Mouse (Mus musculus): ENCODE measurements around the gene Arhgap32.
"Not testable (repeated sequence)": the region's sequence is repeated elsewhere in the genome, so short reads cannot be mapped to it uniquely, and the experiment has no call there.

The Arhgap32 gene

DNA sequence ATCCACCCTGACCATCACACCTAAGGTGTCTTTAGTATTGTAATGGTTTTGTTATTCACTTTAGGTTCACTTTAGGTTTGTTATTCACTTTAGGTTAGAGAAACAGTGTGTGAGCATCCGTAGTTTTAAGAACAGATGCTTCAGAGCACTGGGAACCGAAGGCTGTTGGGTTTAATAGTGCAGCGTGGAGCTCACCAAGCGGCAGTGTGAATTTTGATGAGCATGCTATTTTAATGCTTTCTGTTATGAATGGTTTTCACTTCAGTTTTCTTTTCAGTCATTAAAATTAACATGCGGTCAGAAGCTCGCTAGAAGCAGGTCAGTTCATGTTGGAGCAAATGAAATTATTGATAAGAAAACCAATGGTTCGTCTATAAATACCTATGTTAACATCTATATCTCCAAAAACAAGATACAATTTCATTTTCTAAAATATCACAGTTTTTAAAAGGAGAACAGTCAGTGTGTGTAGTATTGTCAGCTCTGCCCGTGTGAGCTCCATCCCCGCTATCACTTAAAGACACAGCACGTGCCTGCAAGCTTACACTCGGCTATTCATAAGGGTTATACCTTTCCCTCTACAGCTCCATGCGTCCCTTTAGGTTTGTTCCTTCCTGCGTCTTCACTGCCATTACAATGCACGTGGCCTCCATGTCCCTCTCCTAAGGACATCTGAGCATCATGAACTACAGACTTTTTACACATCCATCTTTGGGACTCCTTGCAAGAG, 21.9 kb downstream of the Arhgap32 start:
- DNase-seq (ENCODE audit: low read depth, low spot score): no peak

DNA sequence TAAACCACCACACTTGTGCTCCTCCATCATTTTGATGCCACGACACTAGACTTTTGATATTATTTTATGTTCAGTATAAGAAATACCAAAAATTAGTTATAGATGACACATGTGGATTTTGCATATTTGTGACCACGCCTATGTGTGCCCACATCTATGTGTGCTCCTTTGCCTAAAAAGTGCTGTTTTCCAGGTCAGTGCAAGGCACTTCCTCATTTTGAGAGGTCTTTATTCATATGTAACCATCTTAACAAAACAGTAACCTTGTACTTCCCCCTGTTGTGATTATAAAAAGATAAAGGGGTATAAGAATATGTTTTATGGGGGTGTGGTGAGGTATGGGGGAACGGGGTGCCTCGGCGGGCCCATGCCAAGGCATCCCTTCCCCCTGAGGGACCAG, 22.7 kb downstream of the Arhgap32 start:
- DNase-seq (ENCODE audit: low read depth, low spot score): no peak

GRCm38 (mm10) chr9:32139641-32140040, 23.7 kb downstream of the Arhgap32 start:
- DNase-seq (ENCODE audit: low read depth, low spot score): no peak

- no peak for DNase-seq (ENCODE audit: low read depth, low spot score)
Observed at GRCm38 (mm10) chr9:32142834-32143233, 26.9 kb downstream of the Arhgap32 start.

DNA sequence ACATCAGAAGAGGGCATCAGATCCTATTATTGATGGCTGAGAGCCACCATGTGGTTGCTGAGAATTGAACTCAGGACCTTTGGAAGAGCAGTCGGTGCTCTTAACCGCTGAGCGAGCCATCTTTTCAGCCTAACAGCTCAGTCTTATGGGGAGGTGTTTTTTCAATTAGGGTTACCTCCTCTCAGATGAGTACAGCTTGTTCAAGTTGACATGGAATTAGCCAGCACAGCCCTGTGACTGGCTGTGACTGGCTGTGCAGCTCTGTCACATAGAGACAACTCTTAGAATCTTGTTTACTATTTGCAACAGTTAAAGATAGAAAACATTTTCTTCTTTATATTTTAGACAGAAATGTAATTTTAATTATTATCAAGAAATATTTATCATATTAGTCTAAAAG, 27.5 kb downstream of the Arhgap32 start:
- DNase-seq (ENCODE audit: low read depth, low spot score): no peak

DNA sequence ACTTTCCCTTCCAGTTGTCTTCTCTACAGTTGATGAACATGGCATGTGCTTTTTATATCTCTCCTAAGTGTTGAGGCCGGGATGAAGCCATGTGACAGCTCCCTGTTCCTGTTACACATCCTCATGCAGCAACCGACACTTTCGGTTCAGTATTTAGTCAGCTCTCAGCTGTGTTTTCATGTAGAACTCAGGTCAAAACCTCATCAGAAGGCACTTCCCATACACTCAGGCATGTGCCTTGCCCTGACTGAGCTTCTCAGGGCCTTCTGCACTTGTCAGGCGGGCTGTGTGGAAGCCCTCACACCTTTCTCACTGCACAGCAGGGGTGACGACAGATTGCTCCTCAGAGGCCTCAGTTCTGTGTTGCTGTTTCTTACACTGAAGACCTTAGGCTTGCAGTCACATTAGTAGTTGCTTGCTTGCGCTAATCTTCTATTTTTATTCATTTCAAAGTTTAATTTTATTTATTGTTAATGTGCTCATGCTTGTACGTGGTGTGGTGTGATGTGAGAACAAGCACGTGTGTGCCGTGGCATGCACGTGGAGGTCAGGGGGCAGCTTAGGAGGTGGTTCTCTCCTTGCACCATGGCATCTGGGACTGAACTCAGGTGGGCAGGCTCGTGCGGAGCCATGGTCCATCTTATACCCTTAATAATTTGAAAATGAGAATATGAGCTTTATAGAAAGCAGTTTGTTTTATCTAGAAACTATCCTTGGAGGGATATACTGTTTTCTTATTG, 30.5 kb downstream of the Arhgap32 start:
- DNase-seq (ENCODE audit: low read depth, low spot score): no peak

- DNase-seq (ENCODE audit: low read depth, low spot score): no peak
Observed at GRCm38 (mm10) chr9:32149241-32149640, 33.3 kb downstream of the Arhgap32 start.

DNA sequence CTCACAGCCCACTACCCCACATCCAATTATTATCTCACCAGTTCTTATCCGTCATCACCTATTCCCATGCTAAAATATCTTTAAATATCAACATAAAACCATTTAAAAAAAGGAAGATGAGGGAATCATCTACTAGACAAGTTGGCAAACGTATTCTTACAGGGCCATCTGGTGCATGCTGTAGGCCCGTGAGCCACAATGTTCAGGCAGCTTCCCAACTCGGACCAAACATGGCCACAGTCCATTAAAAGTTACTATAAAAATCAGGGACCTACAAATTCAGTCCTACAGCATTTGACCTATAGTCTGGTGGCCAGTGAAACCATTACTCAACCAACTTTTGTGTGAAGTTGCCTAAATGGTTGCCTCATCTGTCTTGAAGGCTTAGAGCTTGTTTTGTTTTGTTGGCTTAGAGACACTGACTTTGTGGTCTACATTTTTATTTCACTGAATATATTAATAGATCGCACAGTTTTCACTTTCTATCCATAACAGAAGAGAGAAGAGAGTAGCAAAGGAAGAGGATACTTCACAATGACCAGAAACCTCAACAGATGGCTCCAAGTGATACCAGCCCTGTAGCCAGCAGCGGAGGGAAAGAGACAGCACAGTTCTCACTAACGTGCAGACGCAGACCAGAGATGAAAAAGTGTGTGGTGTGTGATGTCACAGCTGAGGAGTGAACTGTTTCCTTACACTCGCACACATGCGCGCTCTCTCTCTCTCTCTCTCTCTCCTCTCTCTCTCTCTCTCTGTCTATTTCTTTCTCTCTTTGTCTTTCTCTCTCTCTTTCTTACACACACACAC, 34.1 kb downstream of the Arhgap32 start:
- no peak for DNase-seq (ENCODE audit: low read depth, low spot score)

DNA sequence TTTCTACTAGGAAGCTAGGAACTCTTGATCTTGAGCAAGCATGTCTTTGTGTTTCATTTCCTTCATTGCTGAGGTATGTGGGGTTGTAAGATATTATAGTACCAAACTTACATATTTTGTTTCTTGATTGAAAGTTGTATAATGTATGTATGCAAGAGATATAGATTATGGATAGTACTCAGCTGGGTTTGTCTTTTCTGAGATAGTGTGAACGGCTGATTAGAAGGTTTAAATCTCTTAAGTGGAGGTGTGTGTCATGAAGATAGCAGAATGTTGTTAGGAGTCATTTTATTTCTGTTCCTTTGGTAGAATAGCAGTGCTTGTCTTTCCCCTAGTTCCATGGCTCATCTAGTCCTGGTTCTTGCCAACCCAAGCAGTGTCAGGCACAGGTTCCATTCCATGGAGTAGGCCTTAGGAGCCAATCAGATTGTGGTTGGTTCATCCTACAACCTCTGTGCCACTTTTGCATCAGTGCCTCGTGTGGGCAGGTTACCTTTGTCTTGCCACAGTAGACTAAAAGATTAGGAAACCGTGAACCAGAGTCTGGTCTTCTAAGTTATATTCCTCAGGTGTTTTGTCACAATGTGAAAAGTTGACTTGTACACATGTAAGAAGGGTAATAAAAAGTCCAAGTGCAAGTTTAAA, 38.9 kb downstream of the Arhgap32 start:
- DNase-seq (ENCODE audit: low read depth, low spot score): no peak

GRCm38 (mm10) chr9:32156706-32157105, 40.8 kb downstream of the Arhgap32 start:
- no peak for DNase-seq (ENCODE audit: low read depth, low spot score)

- DNase-seq (ENCODE audit: low read depth, low spot score): no peak
Observed at GRCm38 (mm10) chr9:32157201-32157600, 41.3 kb downstream of the Arhgap32 start.

- peak; percentile 38 for DNase-seq (ENCODE audit: low read depth, low spot score)
Observed at GRCm38 (mm10) chr9:32158837-32159543, 43.1 kb downstream of the Arhgap32 start.

DNA sequence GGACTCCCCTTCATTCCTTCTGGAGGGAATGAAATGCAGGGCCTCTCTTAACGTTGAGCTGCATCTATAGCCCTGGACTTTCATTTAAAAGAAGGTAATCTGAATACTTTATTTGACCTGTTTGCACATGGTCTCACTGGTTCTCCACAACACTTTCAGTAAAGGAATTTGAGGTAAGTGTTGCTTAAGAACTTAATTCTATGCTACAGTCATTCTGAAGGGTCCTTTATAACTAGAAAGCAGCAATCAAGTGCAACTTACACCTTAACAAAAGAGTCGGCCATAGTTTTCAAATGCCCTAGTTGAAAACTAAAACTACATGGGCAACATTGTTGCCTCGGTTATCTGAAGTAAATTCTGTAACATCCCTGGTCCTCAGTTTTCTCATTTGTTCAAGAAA, 43.8 kb downstream of the Arhgap32 start:
- DNase-seq (ENCODE audit: low read depth, low spot score): no peak

DNA sequence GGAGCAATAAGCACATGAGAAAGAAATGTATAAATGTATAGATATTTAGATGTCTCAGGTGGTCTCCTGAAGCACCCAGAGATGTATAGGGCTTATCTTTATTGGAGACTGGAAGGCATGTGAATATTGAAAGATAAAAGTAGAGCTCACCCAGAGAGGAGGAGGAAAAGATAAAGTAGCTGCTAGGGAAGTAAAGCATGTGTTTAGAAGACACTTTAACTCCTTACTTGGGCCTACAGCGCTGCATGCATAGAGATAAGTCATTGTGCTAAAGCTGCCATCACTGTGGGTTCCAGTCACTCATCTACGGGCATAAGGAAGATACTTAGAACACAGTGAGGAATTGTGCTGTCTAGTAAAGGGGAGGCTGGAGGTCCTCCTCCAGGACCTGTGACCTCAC, 46.9 kb downstream of the Arhgap32 start:
- no peak for DNase-seq (ENCODE audit: low read depth, low spot score)

DNA sequence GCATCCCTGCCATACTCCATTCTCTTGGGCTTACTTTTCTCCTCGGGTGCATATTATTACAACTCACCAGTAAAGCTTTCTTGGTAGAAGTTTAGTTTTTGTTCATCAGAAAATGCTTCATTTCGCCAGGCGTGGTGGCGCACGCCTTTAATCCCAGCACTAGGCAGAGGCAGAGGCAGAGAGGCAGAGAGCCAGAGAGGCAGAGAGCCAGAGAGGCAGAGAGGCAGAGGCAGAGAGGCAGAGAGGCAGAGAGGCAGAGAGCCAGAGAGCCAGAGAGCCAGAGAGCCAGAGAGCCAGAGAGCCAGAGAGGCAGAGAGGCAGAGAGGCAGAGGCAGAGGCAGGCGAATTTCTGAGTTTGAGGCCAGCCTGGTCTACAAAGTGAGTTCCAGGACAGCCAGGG, 47.9 kb downstream of the Arhgap32 start:
- not testable (repeated sequence) for DNase-seq (ENCODE audit: low read depth, low spot score)

DNA sequence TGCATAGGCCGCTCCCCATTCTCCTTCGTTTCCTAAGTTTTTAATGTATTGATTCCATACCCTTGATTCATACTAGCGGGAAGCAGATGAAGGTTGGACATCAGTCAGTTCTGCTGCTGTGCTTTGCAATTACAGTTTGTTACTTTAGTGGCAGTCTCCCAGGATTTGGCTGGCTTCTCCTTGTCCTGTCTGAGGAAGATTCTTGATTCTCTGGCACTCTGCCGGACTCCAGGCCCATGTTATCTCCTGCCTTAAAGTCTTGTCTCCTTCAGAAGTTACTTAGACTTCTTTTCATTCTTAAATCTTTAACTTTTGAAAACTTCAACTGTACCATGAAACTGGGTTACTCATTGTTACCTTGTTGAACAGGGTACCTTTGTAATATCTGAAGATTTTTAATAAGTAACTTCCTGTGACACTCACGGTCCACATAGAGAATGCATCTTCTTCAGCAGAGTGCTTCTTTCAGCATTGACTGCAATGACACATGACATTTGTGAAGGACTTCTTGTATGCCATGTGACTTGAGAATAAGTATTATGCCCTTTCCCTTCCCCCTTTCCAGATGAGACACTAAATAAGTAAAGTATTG, 52.7 kb downstream of the Arhgap32 start:
- no peak for DNase-seq (ENCODE audit: low read depth, low spot score)

DNA sequence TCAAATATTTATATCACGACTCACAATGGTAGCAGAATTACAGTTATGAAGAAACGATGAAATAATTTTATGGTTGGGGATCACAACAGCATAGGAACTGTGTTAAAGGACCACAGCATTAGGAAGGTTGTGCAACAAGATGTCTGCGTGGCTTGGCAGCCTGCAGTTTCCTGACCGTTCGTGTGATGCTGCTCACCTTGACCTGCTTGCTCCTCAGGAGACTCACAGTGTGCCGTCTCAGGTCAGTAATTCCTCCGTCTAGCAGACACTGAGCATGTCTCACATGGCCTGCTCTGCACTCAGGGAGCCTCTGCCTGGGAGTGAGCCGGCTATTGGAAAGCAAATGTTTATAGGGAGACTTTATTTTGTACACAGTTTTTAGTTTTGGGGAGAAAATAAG, 54.8 kb downstream of the Arhgap32 start:
- no peak for DNase-seq (ENCODE audit: low read depth, low spot score)

GRCm38 (mm10) chr9:32176612-32177011, 60.7 kb downstream of the Arhgap32 start:
- DNase-seq (ENCODE audit: low read depth, low spot score): no peak

- DNase-seq (ENCODE audit: low read depth, low spot score): no peak
Observed at GRCm38 (mm10) chr9:32181170-32181569, 65.2 kb downstream of the Arhgap32 start.

GRCm38 (mm10) chr9:32186489-32186888, 70.6 kb downstream of the Arhgap32 start:
- peak; percentile 48 for DNase-seq (ENCODE audit: low read depth, low spot score)
